Mouse (Mus musculus): ENCODE results near the gene 9130213A22Rik.

Gene 9130213A22Rik

GRCm38 (mm10) chr11:69092871-69093270, 29.5 kb downstream of the 9130213A22Rik start:
- no peak for DNase-seq

GRCm38 (mm10) chr11:69092386-69092751, 30.0 kb downstream of the 9130213A22Rik start:
- peak; percentile 93 to 94 for DNase-seq

GRCm38 (mm10) chr11:69091566-69092385, 30.6 kb downstream of the 9130213A22Rik start:
- no peak for DNase-seq

GRCm38 (mm10) chr11:69090367-69090766, 32.0 kb downstream of the 9130213A22Rik start:
- DNase-seq: peak in 1 of 2 experiments; percentile 49

GRCm38 (mm10) chr11:69089616-69090290, 32.6 kb downstream of the 9130213A22Rik start:
- DNase-seq: peak; percentile 33 to 54

- peak in 1 of 2 experiments; percentile 39 for DNase-seq
These were observed 33.4 kb downstream of the 9130213A22Rik start for GRCm38 (mm10) chr11:69088856-69089615.

GRCm38 (mm10) chr11:69088103-69088855, 34.1 kb downstream of the 9130213A22Rik start, which contains the start of gene Vamp2:
Gene Vamp2 (plus strand): TSS chr11:69088490.
- peak; percentile 96 to 98 for DNase-seq

GRCm38 (mm10) chr11:69087597-69087996, 34.8 kb downstream of the 9130213A22Rik start:
- DNase-seq: peak in 1 of 2 experiments; percentile 15

- peak in 1 of 2 experiments; percentile 10 for DNase-seq
These were observed 35.3 kb downstream of the 9130213A22Rik start for GRCm38 (mm10) chr11:69087082-69087481.

- DNase-seq: peak in 1 of 2 experiments; percentile 2
These were observed 36.0 kb downstream of the 9130213A22Rik start for GRCm38 (mm10) chr11:69086390-69086789.

GRCm38 (mm10) chr11:69085608-69086007, 36.8 kb downstream of the 9130213A22Rik start:
- DNase-seq: peak in 1 of 2 experiments; percentile 3

GRCm38 (mm10) chr11:69081613-69082012, 40.8 kb downstream of the 9130213A22Rik start:
- DNase-seq: peak in 1 of 2 experiments; percentile 4

GRCm38 (mm10) chr11:69080855-69081222, 41.5 kb downstream of the 9130213A22Rik start:
- DNase-seq: no peak

- peak in 1 of 2 experiments; percentile 3 for DNase-seq
These were observed 42.1 kb downstream of the 9130213A22Rik start for GRCm38 (mm10) chr11:69080102-69080854.

- no peak for DNase-seq
These were observed 43.5 kb downstream of the 9130213A22Rik start for GRCm38 (mm10) chr11:69078805-69079438.

- no peak for DNase-seq
These were observed 44.3 kb downstream of the 9130213A22Rik start for GRCm38 (mm10) chr11:69078041-69078440.

GRCm38 (mm10) chr11:69077316-69077715, 45.1 kb downstream of the 9130213A22Rik start:
- DNase-seq: no peak

- no peak for DNase-seq
These were observed 45.8 kb downstream of the 9130213A22Rik start for GRCm38 (mm10) chr11:69076572-69076971.

GRCm38 (mm10) chr11:69075764-69076479, 46.5 kb downstream of the 9130213A22Rik start:
- DNase-seq: no peak

GRCm38 (mm10) chr11:69074776-69075069, 47.7 kb downstream of the 9130213A22Rik start:
- no peak for DNase-seq

Data from cerebellum, postnatal 25 days (tissue).